Mouse (Mus musculus) testis, postnatal 10 days (tissue): ENCODE data around the gene Gm8773.
A peak's percentile ranks its signal among the peaks of the same experiment; 100 is the strongest.

ENCODE experiments used
- DNase-seq: peaks from one replicate; pipeline ENCODE4 v3.0.0; 2021; ENCODE audit warnings: low spot score

The Gm8773 gene

DNA sequence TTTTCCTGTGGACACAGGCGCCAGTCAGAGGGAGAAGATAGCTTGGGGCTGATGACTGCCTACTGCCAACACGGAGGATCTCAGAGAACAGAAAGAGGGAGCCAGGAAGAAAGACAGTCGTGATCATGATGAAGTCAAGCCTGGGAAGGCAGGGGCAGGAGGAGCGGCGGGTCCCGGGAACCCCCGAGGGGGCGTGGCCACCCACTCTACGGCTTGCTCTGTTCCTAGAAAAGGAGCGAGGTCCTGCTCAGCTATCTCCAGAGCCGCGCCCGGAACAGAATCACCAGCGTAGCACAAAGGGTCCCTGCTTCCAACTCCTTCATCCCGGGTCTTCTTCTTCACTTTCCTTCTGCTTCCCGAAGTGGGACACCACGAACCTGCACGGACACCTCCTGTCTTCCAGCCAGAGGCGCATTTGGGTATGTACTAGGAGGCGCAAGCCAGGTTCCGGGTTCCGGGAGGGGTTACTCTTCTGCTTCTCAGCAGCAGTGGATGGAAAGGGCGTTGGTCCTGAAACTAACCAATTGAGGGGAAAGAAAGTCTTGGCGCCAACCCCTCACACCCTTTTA lies at the start of gene Gm8773:
TSS of gene Gm8773 (plus strand) at position 51 of the 569 bp plus-strand sequence.
- DNase-seq, result peak; percentile 50

DNA sequence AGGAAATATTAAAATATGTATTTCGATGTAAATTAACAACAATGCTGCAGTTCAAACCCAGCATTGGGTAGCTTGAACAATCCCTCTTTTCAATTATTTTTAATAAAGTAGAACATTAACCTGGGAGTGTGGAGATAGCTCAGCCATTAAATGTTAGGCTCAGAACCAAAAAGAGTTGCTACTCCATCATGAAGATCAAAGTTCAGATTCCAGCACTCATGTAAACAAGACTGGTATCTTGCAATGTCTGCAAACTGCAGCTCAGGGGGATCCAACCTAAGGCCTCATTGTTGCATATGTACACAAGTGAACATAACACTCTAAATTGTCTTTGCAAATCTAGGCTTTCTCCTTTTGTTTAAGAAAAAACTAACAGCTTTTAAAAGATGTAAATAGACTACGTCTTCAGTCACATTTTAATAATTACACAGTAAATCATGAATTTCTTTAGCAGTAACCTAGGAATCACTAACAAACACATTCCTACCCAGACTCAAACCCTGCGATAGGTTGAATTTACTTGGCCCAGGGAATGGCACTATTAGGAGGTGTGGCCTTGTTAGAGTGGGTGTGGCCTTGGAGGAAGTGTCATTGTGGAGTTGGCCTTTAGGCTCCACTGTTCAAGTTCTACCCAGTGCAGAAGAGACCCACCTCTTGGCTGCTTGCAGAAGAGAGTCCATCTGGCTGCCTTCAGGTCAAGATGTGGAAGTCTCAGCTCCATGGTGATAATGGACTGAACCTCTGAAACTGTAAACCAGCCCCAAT lies 39.8 kb upstream of the Gm8773 start:
- DNase-seq, result no peak

DNA sequence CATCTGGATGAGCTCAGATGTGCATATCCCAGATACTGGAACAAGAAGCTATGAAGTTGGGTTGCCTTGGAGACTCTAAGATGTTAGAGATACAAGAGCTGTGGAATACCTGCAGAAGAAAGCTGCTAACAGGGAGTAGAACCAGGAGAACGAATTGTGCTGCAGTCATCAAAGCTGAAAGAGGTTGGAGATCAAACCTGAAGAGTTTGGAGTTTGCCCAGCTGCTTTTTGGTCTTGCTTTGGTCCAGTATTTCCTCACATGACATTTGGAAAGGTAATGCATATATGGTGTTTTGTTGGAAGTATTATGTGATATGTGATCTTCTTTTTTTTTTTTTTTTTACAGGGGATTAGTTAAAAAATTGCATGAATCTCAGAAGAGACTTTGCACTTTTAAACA lies 37.5 kb upstream of the Gm8773 start:
- DNase-seq, result no peak

DNA sequence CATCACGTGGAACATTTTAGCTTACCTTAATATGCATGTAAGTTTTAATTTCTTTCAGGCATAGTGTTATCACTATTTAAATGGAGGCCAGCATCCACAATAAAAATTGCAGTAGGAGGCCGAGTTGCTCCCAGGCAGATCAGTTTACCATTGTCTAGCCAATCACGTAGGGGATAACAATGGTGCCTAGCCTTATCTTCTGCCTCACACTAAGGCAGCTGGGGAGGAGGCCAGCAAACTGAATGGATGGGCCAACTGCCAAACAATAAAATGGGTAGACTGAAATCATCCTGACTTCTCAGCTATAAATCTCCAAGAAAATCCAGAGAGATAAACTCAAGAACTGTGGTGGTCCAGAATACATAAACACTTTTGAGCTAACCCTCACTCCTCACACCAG lies 33.8 kb upstream of the Gm8773 start:
- no peak for DNase-seq

DNA sequence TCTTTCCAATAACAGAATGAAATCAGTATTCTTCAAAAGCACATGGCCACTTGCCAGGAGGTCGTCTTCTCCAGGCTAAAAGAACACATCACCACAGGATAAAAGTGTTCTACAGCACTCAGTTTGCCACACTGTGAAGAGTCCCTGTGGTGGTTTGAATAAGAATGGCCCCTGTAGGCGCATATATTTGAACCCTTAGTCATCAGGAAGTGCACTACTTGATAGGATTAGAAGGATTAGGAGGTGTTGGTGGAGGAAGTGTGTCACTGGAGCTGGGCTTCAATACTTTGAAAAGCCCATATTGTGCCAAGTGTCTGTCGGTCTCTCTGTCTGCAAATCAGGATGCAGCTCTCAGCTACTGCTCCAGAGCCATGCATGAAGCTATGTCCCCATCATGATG lies 33.2 kb upstream of the Gm8773 start:
- DNase-seq, result no peak

DNA sequence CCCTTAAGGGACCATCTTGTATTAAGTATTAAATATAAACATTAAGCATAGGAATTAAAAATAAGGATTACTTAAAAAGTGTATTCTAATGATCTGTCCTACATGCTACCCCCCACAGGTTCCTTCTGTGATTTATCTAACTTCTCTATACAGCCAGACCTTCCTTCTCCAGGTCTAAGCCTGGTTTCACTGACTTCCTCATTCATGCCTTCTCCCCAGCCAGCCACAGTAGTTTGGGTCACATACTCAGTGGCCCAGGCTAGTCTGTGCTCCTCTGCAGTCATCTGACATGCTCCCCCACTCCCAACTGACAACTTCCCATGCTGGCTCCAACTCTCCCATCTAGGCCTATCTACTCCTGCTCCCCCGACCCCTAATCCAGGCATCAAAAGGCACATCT lies 22.5 kb upstream of the Gm8773 start:
- DNase-seq, result no peak

DNA sequence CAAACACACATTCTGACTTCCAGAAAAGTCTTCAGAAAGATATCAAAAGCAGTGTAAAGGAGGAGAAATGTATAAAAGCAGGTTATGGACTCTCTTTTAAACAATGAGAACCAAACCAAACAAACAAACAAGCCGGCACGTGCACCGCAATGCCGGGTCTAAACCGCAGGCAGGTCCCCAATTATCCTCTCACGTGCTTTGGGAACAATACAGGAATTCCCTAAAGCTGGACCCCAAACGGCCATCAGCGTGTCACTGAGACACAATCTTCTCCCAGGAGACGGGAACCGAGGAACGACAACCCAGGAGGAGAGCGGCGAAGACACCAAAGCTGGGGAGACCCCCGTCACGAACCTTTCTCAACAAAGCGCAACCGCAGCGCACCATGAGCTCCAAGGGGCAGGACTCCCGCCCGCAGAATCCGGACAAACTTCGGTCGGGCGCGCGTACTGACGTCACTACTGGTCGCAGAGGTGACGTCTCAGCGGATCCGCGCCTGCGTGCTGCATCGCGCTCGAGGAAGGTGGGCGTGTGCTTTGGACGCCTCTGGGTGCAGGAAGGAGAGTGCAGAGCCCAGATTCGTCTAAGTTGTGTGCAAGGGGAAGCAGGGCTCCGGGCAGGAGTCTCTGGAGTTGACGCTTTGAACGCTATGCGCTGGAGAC lies 14.4 kb upstream of the Gm8773 start, which contains the start of gene Gtpbp10:
TSS of gene Gtpbp10 (minus strand) at position 460 of the 662 bp plus-strand sequence.
- DNase-seq, result peak; percentile 97

DNA sequence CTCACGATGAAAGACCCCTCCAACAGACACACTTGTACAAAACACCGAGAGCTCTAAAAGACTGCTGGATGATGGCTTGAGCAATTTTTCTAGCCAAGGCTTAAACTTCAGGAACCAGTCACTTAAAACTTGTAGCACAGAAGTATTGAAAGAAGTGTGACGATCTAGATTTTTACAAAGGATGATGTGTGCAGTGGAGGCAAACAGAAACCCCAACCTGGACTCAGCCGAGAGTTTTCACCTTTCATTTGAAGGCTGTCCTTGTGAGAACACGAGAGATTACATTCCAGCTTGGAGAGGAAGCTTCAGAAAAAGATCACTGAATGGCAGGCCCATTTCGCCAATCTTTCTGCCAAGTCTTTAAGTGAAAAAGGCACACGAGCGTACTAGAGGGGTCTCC lies 13.8 kb upstream of the Gm8773 start:
- DNase-seq, result no peak

DNA sequence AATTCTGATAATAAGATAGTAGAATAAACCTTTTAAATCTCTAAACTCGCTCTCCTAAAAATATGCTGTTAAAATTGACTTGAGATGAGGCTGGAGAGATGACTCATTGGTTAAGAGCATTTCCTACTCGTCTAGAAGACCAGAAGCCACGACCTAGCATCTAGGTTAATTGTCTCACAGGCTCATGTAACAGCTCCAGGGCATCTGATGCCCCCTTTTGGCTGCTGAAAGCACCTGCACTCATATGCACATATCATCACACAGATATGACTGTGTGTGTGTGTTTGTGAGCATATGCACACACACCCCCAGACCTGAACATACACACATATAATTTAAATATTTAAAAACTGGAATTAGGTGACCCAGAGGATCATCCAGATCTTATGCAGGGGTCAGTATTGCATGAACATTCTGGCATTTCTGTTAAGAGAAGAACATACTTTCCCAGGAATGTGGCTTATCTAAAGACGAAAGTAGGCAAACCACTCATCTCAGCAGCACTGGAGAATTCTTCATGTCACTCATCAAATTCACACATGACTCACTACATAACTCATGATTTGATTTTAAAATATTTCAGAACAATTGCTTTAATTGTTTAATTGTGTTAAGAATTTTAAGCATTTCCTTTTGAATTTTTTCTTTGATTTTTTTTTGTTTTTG lies 12.4 kb upstream of the Gm8773 start:
- no peak for DNase-seq

DNA sequence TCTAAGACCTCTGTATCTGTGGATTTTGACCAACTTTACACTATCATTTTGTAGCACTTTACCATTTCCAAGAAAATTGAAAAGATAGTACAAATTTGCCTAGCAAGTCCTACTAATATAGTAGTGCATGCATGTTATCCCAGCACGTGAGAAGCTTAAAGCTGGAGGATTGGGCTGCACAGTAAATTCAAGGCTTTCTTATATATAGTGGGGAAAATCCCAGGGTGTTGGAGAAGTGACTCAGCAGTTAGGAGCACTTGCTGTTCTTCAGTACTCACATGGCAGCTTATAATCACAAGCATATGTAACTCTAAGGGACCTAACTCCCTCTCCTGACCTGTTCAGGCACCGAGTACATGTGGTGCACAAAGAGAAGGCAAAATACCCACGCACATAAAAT lies 11.2 kb upstream of the Gm8773 start:
- no peak for DNase-seq

DNA sequence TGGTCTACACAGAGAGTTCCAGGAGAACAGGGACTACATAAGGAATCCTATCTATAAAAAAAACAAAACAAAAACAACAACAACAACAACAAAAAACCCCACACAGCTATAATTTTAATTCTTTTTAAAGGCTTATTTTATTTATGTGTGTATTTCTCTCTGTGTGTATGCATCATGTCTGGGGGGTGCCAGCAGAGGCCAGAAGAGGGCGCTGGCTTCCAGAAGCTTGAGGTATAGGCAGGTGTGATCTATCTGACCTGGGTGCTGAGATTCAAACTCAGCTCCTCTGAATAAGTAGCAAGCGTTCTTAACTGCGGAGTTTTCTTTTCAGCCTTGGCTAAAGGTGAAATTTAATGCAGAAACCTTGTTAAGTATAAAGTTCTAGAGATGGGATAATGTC lies 14.1 kb downstream of the Gm8773 start:
- no peak for DNase-seq

DNA sequence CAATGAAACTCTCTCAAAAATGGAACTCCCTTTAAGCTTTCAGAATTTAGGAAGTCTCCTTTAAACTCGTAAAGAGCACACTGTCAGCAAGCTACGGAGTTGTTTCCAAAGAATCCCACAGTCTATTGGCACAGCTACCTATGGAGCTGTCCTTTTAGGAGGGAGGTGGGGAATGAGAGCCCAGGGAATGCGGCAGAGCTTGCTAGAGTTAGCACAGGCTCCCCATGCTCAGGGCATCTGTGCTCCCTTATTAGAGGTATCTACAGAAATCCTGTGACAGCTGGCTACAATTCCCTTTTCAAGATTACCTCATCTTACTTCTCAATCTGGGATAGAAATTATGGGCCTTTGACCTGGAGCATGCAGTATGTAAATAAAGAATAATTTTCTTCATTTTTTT lies 36.9 kb downstream of the Gm8773 start:
- no peak for DNase-seq

DNA sequence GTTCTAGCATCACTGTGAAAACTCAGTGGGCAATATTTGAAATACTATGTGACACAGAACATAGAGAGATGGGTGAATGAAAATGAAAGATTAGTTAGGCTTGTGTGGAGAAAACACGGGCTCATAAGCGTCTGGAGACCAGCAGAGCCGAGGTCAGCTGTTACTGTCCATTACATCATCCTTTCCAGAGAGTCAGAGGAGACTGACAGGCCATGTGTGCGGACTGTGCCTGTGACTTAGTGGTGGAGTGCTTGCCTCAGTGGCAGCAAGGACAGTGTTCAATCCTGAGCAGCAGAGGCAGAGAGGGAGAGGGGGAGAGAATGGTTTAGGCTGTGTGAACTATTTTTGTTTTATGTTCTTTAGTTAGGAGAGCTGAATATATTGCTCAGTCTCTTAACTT lies 44.7 kb downstream of the Gm8773 start:
- no peak for DNase-seq

DNA sequence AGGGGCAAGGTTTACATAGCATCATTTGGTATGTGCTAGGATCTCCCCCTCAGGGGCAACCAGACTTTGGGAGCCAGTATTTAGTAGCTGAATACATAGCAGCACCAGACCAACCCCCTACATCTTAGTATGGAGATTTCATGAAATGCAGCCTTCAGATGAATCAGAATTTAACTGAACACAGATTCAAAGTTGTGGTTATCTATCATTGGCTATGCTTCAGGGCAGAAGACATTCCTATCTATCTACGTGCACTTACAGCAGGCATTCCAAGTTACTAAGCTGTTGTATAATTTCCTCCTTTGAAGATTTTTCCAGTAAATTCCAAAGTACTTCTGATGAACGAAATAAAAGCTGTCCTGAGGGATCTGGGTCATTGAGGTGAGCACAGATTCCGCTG lies 51.9 kb downstream of the Gm8773 start:
- no peak for DNase-seq
